Mouse (Mus musculus): ENCODE results near the gene Rad50. TPM values are rescaled to one million over a fixed set of nuclear protein-coding genes. Genes with fewer than 3 reads are reported as not detected.

The Rad50 gene
- polyA plus RNA-seq, 1 experiment from 2014 or later: 33.6 TPM

DNA sequence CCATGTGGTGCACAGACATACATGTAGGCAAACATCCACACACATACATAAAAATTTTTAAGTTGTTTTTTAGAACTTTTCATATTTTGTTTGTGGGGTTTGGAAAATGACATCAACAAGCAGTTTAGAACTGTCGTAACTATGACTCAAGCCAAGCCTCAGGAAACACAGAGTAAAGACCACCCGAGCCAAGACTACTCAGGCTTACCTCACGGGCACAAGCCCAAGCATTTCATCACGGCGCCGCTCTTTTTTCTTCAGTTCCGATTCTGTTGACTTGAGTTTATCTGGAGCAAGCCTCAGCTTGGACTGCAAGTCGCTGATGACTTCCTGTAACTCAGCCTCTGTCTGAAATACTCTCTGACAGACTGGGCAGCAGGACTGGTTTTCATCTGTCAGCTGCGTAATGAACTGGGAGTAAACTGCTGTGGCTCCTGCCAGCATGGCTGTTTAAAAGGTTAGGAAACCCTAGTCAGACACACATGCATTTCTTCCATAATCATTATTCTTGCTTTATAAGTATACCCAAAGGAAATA lies 24.1 kb downstream of the Rad50 start:
- Histone ChIP-seq H3K4me3 (no peak overlapping the region), H3K27me3 (no peaks in the 10 kb centered on the region), H3K9ac (no peak overlapping the region), H3K4me2 (no peak overlapping the region), H3K36me3 (peaks cover 51% of the 10 kb centered on the region), H3K4me1 (no peaks in the 10 kb centered on the region), H3K9me3 (no peaks in the 10 kb centered on the region), H3K27ac (no peak overlapping the region)
- ATAC-seq (ENCODE audit: insufficient number of reproducible peaks, insufficient read depth, low FRiP score, low TSS enrichment, low read depth): no peak
- 86% methylated on average over 9 of the region's 9 CpGs for WGBS

DNA sequence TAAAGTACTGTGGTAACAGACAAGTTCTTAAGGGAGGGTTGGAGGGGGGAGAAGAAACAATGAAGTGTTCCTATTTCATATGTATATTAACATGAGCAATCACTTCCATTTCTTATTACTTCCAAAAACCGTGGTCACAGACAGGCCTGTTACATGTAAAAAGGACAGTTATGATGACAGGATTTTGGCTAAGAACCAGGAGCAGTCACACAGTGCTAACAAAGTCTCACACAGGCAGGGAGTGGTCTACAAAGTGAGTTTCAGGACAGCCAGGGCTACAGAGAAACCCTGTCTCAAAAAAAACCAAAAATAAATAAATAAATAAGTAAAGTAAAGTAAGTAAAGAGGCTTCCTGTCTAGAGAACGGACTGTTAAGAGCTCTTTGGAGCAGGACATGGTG lies 24.9 kb downstream of the Rad50 start:
- Histone ChIP-seq H3K27ac (no peak overlapping the region), H3K4me1 (no peaks in the 10 kb centered on the region), H3K27me3 (no peaks in the 10 kb centered on the region), H3K4me2 (no peak overlapping the region), H3K4me3 (no peak overlapping the region), H3K9ac (no peak overlapping the region), H3K36me3 (peaks cover 52% of the 10 kb centered on the region), H3K9me3 (no peaks in the 10 kb centered on the region)
- WGBS: 84% methylated on average over 2 of the region's 2 CpGs
- ATAC-seq (ENCODE audit: insufficient number of reproducible peaks, insufficient read depth, low FRiP score, low TSS enrichment, low read depth): no peak

DNA sequence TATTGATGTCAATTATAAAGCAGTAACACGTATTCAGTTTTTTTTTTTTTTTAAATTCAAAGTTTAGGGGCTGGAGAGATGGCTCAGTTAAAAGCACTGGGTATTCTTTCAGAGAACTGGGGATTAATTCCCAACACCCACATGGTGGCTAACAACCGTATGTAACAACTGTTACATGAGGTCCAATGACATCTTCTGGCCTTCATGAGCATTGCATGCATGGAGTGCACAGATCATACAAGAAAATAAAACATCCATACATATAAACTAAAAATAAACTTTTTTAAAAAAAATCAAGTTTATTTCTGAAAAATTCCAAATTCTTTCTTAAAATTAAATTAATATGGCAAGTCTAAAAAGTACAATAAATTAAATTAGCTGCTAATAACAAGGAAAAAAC lies 25.4 kb downstream of the Rad50 start:
- Histone ChIP-seq H3K27ac (no peak overlapping the region), H3K36me3 (peaks cover 53% of the 10 kb centered on the region), H3K9ac (no peak overlapping the region), H3K27me3 (no peaks in the 10 kb centered on the region), H3K9me3 (no peaks in the 10 kb centered on the region), H3K4me1 (no peaks in the 10 kb centered on the region), H3K4me3 (no peak overlapping the region), H3K4me2 (no peak overlapping the region)
- no peak for ATAC-seq (ENCODE audit: insufficient number of reproducible peaks, insufficient read depth, low FRiP score, low TSS enrichment, low read depth)
- 88% methylated on average over 2 of the region's 2 CpGs for WGBS

DNA sequence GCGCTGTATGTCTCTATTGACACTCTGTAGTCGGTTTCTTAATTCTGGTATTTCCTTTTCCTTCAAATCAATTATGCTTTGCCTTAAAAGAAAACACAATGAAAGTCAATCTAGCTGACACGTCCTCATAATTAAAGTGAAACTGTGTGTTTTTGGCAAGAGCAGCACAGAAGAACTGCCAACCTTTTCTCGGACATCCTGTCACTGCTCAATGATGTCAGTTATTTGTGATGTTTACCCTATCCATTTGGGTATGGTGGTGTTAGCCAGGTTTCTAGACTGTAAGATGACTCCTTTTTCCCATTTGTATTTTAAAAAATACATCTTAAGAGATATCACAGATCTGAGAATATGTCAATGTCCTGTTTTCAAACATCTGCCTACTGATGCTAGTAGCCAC lies 27.0 kb downstream of the Rad50 start:
- H3K27me3 ChIP-seq: no peaks in the 10 kb centered on the region
- peaks cover 63% of the 10 kb centered on the region for H3K36me3 ChIP-seq
- H3K4me3 ChIP-seq: no peak overlapping the region
- no peak overlapping the region for H3K4me2 ChIP-seq
- H3K4me1 ChIP-seq: no peaks in the 10 kb centered on the region
- no peaks in the 10 kb centered on the region for H3K9me3 ChIP-seq
- H3K9ac ChIP-seq: no peak overlapping the region
- H3K27ac ChIP-seq: no peak overlapping the region
- ATAC-seq (ENCODE audit: insufficient number of reproducible peaks, insufficient read depth, low FRiP score, low TSS enrichment, low read depth): no peak
- 88% methylated on average over 4 of the region's 4 CpGs for WGBS

DNA sequence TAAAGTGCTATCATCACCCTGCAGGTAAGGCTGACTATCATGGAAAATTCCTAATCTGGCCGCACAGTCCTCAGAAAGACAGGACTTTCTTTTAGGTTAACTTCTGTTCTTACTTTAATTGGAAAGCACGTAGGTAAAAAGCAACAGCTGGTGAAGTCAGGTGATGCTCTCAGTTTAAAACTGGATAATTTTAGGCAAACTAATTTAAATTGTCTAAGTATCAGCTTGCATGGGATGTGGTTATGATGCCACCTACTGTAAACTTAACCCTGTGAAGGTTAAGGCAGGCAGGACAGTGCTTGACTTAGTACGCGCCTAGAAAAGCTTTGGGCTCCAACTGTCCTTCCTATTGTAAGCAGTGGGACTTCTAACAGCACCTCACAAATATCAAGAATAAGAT lies 35.7 kb downstream of the Rad50 start:
- 92% methylated on average over 4 of the region's 4 CpGs for WGBS
- no peak for ATAC-seq (ENCODE audit: insufficient number of reproducible peaks, insufficient read depth, low FRiP score, low TSS enrichment, low read depth)

DNA sequence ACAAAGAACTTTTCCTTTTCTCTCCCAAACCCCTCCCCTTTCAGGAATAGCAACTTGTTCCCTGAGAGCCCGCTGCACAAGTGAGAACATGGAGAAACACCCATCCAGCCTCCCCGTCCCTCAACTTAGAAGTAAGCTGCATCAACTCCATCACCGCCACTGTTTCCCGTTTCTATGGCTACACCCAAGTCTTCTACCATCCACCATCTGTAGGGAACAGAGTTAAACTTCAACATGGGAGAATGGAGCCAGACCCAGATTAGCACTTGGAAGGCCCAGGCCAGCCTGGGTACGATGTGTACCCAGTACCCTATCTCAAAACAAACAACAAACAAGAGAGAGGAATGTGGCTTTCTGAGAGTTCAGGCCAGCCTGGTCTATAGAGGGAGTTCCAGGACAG lies 43.0 kb downstream of the Rad50 start:
- Histone ChIP-seq H3K4me2 (no peak overlapping the region), H3K9ac (no peak overlapping the region), H3K27me3 (no peaks in the 10 kb centered on the region), H3K36me3 (peaks cover 40% of the 10 kb centered on the region), H3K4me3 (no peak overlapping the region), H3K27ac (no peak overlapping the region), H3K9me3 (no peaks in the 10 kb centered on the region), H3K4me1 (no peaks in the 10 kb centered on the region)
- 80% methylated on average over 5 of the region's 5 CpGs for WGBS
- ATAC-seq (ENCODE audit: insufficient number of reproducible peaks, insufficient read depth, low FRiP score, low TSS enrichment, low read depth): no peak

More for the DNA sequence above, 35.7 kb downstream of the Rad50 start:
- Histone ChIP-seq H3K4me2 (no peak overlapping the region), H3K27ac (no peak overlapping the region), H3K36me3 (peaks cover 68% of the 10 kb centered on the region), H3K9ac (no peak overlapping the region), H3K4me1 (no peaks in the 10 kb centered on the region), H3K4me3 (no peak overlapping the region), H3K9me3 (no peaks in the 10 kb centered on the region), H3K27me3 (no peaks in the 10 kb centered on the region)

DNA sequence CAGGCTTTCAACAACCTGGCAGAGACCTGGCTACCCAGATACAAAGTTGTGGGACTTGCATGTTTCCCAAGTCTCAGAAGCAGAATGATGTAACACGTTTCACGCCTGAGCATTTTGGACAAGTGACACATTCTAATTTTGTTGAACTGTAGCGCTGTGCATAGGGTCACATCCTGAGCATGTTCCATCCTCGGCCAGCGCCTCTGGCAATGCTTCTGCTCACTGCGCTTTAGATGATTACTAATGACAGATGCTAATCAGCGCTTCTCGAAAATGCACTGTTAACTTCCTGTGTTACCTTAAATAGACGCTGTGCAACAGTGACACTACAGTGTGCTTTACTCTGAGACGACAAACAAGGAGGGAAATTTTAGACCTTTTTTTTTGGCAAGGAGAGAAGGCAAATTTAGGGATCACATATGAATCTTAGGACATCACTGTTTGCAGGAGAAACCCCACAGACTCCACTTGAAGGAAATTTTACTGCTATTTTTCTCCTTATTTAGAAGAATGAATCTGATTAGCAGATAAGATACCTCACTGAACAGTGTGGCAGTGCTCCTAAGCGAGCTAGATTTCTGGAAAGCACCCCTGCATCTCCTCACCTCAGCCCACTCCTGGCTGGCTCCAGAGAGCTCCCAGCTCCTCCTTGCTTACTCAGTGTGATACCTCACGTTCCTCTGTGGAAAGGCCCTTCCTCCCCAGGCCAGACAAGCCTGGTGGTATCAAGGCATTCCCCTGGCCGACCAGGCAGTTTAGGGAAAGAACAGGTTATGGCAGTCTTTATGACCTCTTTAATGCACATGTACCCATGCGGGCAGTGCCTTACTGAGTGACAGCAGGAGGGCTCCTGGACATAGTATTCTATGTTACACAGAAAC lies 44.1 kb downstream of the Rad50 start:
- WGBS: 65% methylated on average over 14 of the region's 14 CpGs
- H3K36me3 ChIP-seq: peaks cover 32% of the 10 kb centered on the region
- no peak overlapping the region for H3K4me2 ChIP-seq
- H3K27ac ChIP-seq: no peak overlapping the region
- H3K4me3 ChIP-seq: no peak overlapping the region
- H3K27me3 ChIP-seq: no peaks in the 10 kb centered on the region
- no peak for ATAC-seq (ENCODE audit: insufficient number of reproducible peaks, insufficient read depth, low FRiP score, low TSS enrichment, low read depth)
- H3K9me3 ChIP-seq: no peaks in the 10 kb centered on the region
- H3K9ac ChIP-seq: no peak overlapping the region
- no peaks in the 10 kb centered on the region for H3K4me1 ChIP-seq

DNA sequence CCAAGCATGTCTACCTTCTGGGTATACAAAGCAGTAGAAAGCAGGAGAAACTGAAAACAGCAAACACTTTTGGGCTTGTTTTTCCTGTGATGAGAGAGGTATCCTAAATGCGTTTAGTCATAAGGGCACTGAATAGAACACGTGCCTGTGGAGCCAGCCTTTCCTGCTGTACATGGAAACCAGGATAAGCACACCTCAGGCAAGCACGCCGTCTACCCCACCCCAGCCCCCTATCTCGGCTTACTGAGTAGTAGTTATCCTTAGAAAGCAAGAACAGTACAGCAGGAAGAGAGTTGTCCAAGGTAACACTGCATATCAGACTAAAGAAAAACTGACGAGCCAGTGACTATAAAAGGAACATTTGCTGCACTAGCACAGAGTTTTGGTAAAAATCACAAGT lies 49.3 kb downstream of the Rad50 start:
- 87% methylated on average over 6 of the region's 6 CpGs for WGBS
- Histone ChIP-seq H3K36me3 (peaks cover 28% of the 10 kb centered on the region), H3K4me1 (no peaks in the 10 kb centered on the region), H3K27me3 (no peaks in the 10 kb centered on the region), H3K9me3 (no peaks in the 10 kb centered on the region), H3K4me3 (no peak overlapping the region), H3K27ac (no peak overlapping the region), H3K4me2 (no peak overlapping the region), H3K9ac (no peak overlapping the region)
- ATAC-seq (ENCODE audit: insufficient number of reproducible peaks, insufficient read depth, low FRiP score, low TSS enrichment, low read depth): no peak

DNA sequence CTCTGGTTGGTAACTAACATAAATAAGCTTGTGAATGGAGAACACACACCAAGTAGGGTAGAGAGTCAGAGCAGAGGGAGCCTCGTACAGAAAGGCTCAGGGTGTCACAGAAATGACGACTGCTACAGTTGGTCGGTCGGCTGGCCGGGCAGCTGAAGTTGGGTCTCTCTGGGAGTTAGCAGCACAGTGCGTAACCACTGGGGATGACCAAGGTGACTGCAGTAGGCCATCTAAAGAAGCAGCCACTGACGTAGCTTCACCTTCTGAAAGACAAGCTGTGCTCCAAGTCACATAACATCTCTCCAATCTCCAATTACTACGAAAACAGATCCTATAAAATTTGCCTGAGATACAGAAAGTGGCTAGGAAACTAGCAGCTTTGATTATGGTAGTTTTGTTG lies 49.7 kb downstream of the Rad50 start:
- Histone ChIP-seq H3K4me1 (no peaks in the 10 kb centered on the region), H3K36me3 (peaks cover 32% of the 10 kb centered on the region), H3K9me3 (no peaks in the 10 kb centered on the region), H3K9ac (no peak overlapping the region), H3K27me3 (no peaks in the 10 kb centered on the region), H3K4me2 (no peak overlapping the region), H3K4me3 (no peak overlapping the region), H3K27ac (no peak overlapping the region)
- 87% methylated on average over 8 of the region's 8 CpGs for WGBS
- no peak for ATAC-seq (ENCODE audit: insufficient number of reproducible peaks, insufficient read depth, low FRiP score, low TSS enrichment, low read depth)

DNA sequence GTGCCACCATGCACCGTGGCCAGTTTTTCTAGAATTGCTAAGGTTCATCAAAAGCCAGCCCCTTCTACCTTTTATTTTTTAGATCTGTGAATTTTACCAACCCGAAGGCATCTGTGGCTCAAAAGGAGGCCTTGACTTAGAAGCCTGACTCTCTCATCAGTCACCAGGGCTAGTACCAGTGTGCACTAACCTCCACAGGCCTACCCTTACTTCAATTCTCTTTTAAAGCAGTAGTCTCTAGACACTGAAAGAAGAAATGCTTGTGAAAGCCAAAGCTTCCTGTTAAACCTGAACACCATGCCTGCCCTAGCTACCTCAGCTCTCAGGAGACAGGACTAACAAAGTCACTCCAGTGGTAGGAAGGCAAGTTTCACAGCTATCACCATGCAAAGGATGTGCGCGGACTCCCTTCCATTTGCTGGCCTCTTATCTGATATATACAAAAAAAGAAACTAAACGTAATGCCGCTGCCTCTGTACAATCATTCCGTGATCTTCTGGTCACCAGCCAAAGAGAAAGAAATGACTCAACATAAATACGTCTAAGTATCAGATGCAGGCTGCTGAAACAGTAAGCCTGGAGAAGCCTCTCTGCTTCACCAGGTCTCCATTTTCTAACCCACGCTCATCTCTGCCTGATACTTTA lies 50.4 kb downstream of the Rad50 start:
- Histone ChIP-seq H3K27ac (no peak overlapping the region), H3K9ac (no peak overlapping the region), H3K27me3 (no peaks in the 10 kb centered on the region), H3K9me3 (no peaks in the 10 kb centered on the region), H3K4me1 (no peaks in the 10 kb centered on the region), H3K4me2 (no peak overlapping the region), H3K4me3 (no peak overlapping the region), H3K36me3 (peaks cover 38% of the 10 kb centered on the region)
- WGBS: 88% methylated on average over 9 of the region's 9 CpGs
- ATAC-seq (ENCODE audit: insufficient number of reproducible peaks, insufficient read depth, low FRiP score, low TSS enrichment, low read depth): no peak

DNA sequence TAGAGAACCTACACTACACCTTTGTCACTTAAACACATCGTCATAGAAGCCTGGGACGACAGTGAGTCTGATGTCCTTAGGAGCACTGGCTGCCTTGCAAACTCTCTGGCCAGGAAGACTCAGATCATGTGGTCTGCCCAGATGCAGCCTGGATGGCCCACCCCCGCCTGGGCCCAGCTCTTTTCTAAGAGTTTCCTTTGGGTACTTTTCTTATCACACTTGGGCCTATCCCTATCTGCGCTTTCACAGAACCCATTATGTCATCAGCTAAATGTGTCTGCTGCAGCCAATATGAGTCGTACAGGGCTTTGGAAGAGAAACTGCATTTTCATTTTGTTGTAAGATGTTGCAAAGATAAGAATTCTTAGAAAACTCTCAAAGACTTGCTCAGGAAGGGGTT lies 52.1 kb downstream of the Rad50 start:
- no peaks in the 10 kb centered on the region for H3K9me3 ChIP-seq
- 85% methylated on average over 5 of the region's 5 CpGs for WGBS
- no peak overlapping the region for H3K9ac ChIP-seq
- no peak overlapping the region for H3K27ac ChIP-seq
- ATAC-seq (ENCODE audit: insufficient number of reproducible peaks, insufficient read depth, low FRiP score, low TSS enrichment, low read depth): no peak
- peaks cover 51% of the 10 kb centered on the region for H3K36me3 ChIP-seq
- no peak overlapping the region for H3K4me2 ChIP-seq
- H3K4me1 ChIP-seq: no peaks in the 10 kb centered on the region
- H3K4me3 ChIP-seq: no peak overlapping the region
- no peaks in the 10 kb centered on the region for H3K27me3 ChIP-seq

DNA sequence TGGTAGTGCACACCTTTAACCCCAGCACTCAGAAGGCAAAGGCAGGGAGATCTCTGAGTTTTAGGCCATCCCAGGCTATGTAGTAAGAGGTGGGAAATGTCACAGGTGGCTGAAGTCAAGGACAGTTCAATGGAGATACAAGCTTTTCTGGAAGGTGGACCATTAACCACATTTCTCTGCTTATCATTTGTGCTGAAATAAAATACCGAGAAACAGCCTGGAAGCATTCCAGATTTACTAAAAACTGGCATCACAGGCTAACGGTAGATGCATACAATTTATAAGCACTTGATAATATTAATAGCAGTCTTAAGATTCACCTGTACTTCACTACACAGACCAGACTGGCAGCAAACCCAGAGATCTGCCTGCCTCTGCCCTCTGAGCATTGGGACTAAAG lies 54.7 kb downstream of the Rad50 start:
- H3K27ac ChIP-seq: no peak overlapping the region
- no peaks in the 10 kb centered on the region for H3K27me3 ChIP-seq
- 88% methylated on average over 2 of the region's 2 CpGs for WGBS
- no peak overlapping the region for H3K9ac ChIP-seq
- H3K4me2 ChIP-seq: no peak overlapping the region
- no peaks in the 10 kb centered on the region for H3K9me3 ChIP-seq
- peaks cover 57% of the 10 kb centered on the region for H3K36me3 ChIP-seq
- H3K4me1 ChIP-seq: no peaks in the 10 kb centered on the region
- H3K4me3 ChIP-seq: no peak overlapping the region
- ATAC-seq (ENCODE audit: insufficient number of reproducible peaks, insufficient read depth, low FRiP score, low TSS enrichment, low read depth): no peak
